Mouse (Mus musculus) kidney, embryonic 16.5 days (tissue): Measurements from ENCODE around the gene Tmem217. TPM values are rescaled to one million over a fixed set of nuclear protein-coding genes. Genes with fewer than 3 reads are reported as not detected.

Experiments
- ATAC-seq: fragments of 200-750 bp; cut with Nextera tagmentation; 2 replicates; pipeline ENCODE4 v1.8.0; 2017; ENCODE audit warnings: moderate TSS enrichment; ENCODE audit not compliant: low FRiP score, low TSS enrichment
- H3K27ac ChIP-seq: fragments of 300-500 bp; sonication (generic); 2 replicates; pipeline ENCODE4 v1.5.1; 2014; ENCODE audit warnings: low read length
- H3K27me3 ChIP-seq: fragments of 300-500 bp; sonication (generic); 2 replicates; pipeline ENCODE4 v1.6.1; 2014; ENCODE audit warnings: low read length, control low read depth, mixed read lengths; ENCODE audit not compliant: insufficient read depth
- H3K36me3 ChIP-seq: fragments of 300-500 bp; sonication (generic); 2 replicates; pipeline ENCODE4 v1.6.1; 2014; ENCODE audit warnings: low read length, control low read depth, mixed read lengths; ENCODE audit not compliant: insufficient read depth
- H3K4me1 ChIP-seq: fragments of 300-500 bp; sonication (generic); 2 replicates; pipeline ENCODE4 v1.6.1; 2014; ENCODE audit warnings: low read length, control low read depth, mixed read lengths; ENCODE audit not compliant: insufficient read depth
- H3K4me2 ChIP-seq: fragments of 300-500 bp; sonication (generic); replicated peaks from 2 replicates; pipeline ENCODE4 v1.6.1; 2014; ENCODE audit warnings: low read depth, low read length
- H3K4me3 ChIP-seq: fragments of 300-500 bp; sonication (generic); 2 replicates; pipeline ENCODE4 v1.5.1; 2014; ENCODE audit warnings: mild to moderate bottlenecking, low read length
- H3K9ac ChIP-seq: fragments of 300-500 bp; sonication (generic); replicated peaks from 2 replicates; pipeline ENCODE4 v1.6.1; 2014; ENCODE audit warnings: low read length
- H3K9me3 ChIP-seq: fragments of 300-500 bp; sonication (generic); 2 replicates; pipeline ENCODE4 v1.6.1; 2016; ENCODE audit warnings: low read length, control low read depth
- WGBS: fragments of 180-500 bp; shearing (Covaris S2); extraction: QIAGEN DNeasy Blood & Tissue Kit; methylation state at CpG from one replicate; pipeline ENCODE4 v1.1.7; 2014; 5-methylcytosine and 5-hydroxymethylcytosine counted together
- polyA plus RNA-seq: library from polyadenylated mRNA; unstranded; fragments of >200 nt; fragmentation: Nextera tagmentation; extraction: Ambion mirVana; gene quantifications from 2 replicates; pipeline ENCODE4 v1.2.1, GENCODE M21; 2015

Gene Tmem217
- polyA plus RNA-seq, 1 experiment from 2014 or later = 0.79 TPM

DNA sequence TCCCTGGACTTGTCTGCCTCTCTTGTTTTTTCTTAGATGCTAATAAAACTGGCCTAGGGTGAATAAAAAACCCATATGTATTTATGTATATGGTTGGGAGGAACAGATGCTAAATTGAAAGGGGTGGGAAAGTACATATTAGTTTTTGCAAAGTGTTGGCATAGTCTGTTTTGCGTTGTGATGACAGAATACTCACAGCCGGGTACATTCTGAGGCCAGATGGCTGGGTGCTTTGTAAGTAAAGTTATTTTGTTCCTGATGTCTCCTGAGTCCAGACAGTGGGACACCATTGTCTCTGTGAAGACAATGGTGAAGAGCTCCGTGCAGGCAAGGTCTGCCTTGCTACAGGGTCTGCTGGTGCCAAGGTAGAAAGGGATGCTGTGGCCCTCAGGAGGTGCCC lies 32.6 kb upstream of the Tmem217 start:
- no peaks in the 10 kb centered on the region for H3K9me3 ChIP-seq
- H3K36me3 ChIP-seq = peaks cover 12% of the 10 kb centered on the region
- H3K4me2 ChIP-seq = no peak overlapping the region
- H3K27me3 ChIP-seq = no peaks in the 10 kb centered on the region
- no peak for ATAC-seq
- peaks cover 4% of the 10 kb centered on the region for H3K4me1 ChIP-seq
- H3K4me3 ChIP-seq = no peak overlapping the region
- H3K9ac ChIP-seq = no peak overlapping the region
- WGBS = 83% methylated on average over 3 of the region's 3 CpGs
- H3K27ac ChIP-seq = no peak overlapping the region

DNA sequence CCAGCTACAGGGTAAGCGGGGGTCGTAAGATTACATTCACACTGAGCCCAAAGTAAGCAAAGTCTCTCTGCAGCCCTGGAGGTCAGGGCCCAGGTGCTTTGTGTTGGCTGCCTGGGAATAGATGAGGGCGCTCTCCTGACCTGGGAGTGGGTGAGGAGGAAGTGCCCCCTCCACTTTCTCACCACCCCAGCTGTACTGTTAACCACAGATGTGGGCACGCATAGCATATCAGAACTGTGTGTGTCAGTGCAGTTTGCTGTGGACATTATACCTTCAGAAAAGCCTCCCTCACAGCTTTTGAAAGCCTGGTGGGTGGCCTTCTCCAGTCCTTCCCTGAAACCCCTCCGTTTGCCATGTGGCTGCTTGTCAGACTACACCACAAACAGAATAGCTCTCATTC lies 32.1 kb upstream of the Tmem217 start:
- 82% methylated on average over 5 of the region's 5 CpGs for WGBS
- H3K4me2 ChIP-seq = no peak overlapping the region
- no peak overlapping the region for H3K27ac ChIP-seq
- H3K9ac ChIP-seq = no peak overlapping the region
- no peak for ATAC-seq
- H3K9me3 ChIP-seq = no peaks in the 10 kb centered on the region
- peaks cover 14% of the 10 kb centered on the region for H3K36me3 ChIP-seq
- peaks cover 2% of the 10 kb centered on the region for H3K4me1 ChIP-seq
- no peaks in the 10 kb centered on the region for H3K27me3 ChIP-seq
- H3K4me3 ChIP-seq = no peak overlapping the region

DNA sequence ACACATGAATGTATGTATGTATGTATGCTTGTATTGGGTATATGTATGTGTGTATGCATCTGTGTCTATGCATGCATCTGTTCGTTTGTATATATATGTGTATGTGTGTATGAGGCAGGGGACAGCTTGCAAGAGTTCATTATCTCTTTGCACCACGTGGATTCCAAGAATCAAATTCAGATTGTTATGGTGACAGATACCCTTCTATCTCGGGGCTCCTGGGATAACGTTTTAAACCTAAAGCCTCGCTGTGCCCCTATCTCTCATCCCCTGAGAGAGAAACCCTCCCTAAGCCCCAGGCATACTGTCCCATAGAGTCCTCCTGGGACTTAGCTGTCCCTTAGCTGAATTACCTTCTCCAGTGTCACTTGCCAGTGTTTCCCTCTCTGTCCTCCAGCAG lies 31.4 kb upstream of the Tmem217 start:
- 82% methylated on average over 5 of the region's 5 CpGs for WGBS
- Histone ChIP-seq H3K27ac (no peak overlapping the region), H3K4me1 (no peaks in the 10 kb centered on the region), H3K27me3 (no peaks in the 10 kb centered on the region), H3K36me3 (peaks cover 20% of the 10 kb centered on the region), H3K4me3 (no peak overlapping the region), H3K9ac (no peak overlapping the region), H3K9me3 (no peaks in the 10 kb centered on the region), H3K4me2 (no peak overlapping the region)
- ATAC-seq = no peak

- H3K27ac ChIP-seq = no peak overlapping the region
- no peak for ATAC-seq
Measured at GRCm38 (mm10) chr17:29579579-29580126, 27.5 kb upstream of the Tmem217 start.

DNA sequence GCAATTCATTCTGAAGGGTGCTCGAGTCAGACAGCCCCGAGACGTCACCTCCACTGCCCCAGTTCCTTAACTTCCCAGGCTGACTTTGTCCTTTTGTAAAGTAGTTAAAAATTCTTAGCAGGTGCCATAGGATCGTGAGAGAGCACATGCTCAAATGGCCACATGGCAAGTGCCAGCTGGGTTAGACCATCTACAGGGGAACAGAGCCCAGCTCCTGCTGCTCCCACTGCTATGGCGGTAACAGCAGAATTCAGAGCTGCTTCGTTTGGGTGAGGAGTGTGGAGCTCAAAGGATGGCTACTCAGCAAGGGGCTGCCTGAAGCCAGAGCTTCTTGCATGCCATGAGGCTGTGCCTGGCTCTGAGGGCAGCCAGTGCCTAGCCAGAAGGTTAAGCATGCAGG lies 17.6 kb upstream of the Tmem217 start:
- Histone ChIP-seq H3K9ac (no peak overlapping the region), H3K9me3 (no peaks in the 10 kb centered on the region), H3K4me2 (no peak overlapping the region), H3K36me3 (peaks cover 47% of the 10 kb centered on the region), H3K4me3 (no peak overlapping the region), H3K27ac (no peak overlapping the region), H3K4me1 (no peaks in the 10 kb centered on the region), H3K27me3 (no peaks in the 10 kb centered on the region)
- no peak for ATAC-seq
- 91% methylated on average over 6 of the region's 6 CpGs for WGBS

More at GRCm38 (mm10) chr17:29579579-29580126, 27.5 kb upstream of the Tmem217 start:
- Histone ChIP-seq H3K27me3 (no peaks in the 10 kb centered on the region), H3K4me2 (no peak overlapping the region), H3K36me3 (peaks cover 40% of the 10 kb centered on the region), H3K4me3 (no peak overlapping the region), H3K9ac (no peak overlapping the region), H3K4me1 (no peaks in the 10 kb centered on the region), H3K9me3 (no peaks in the 10 kb centered on the region)
- WGBS = 90% methylated on average over 4 of the region's 4 CpGs

DNA sequence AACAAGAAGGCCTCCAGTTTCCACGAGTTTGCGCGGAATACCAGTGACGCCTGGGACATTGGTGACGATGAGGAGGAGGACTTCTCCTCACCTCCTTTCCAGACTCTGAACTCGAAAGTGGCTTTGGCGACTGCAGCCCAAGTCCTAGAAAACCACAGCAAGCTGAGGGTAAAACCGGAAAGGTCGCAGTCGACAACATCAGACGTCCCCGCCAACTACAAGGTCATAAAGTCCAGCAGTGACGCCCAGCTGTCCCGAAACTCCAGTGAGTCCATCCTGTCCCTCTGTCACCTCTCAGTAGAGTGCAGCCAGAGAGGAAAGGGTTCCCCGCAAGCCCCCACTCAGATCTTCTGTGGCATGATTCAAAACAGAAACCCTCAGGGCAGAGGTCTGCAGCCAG lies 16.2 kb upstream of the Tmem217 start:
- Histone ChIP-seq H3K9me3 (no peaks in the 10 kb centered on the region), H3K27ac (no peak overlapping the region), H3K27me3 (no peaks in the 10 kb centered on the region), H3K9ac (no peak overlapping the region), H3K36me3 (peaks cover 41% of the 10 kb centered on the region), H3K4me1 (no peaks in the 10 kb centered on the region), H3K4me3 (no peak overlapping the region), H3K4me2 (no peak overlapping the region)
- 79% methylated on average over 15 of the region's 15 CpGs for WGBS
- no peak for ATAC-seq

DNA sequence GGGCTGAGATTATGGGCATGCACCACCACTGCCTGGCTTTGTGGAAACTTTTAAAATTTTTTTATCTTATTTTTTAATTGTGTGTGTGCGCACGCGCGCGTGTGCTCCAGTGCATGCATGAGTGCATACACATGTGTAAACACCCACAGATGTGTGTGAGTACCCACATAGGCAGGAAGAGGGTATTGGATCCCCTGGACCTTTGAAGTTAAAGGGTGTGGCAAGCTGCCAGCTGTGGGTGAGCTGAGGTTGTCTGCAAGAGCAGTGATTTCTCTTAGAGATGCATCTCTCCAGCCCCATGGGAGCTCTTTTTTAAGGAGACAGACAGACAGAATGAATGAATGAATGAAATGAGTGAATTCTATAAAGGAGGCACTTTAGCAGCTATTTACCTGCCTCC lies 13.3 kb upstream of the Tmem217 start:
- Histone ChIP-seq H3K4me1 (no peaks in the 10 kb centered on the region), H3K36me3 (peaks cover 14% of the 10 kb centered on the region), H3K27me3 (no peaks in the 10 kb centered on the region), H3K9ac (no peak overlapping the region), H3K27ac (no peak overlapping the region), H3K4me3 (no peak overlapping the region), H3K9me3 (no peaks in the 10 kb centered on the region), H3K4me2 (no peak overlapping the region)
- ATAC-seq = no peak
- 94% methylated on average over 5 of the region's 5 CpGs for WGBS

- Histone ChIP-seq H3K4me1 (peaks cover 11% of the 10 kb centered on the region; the same call in 1 of the 2 replicates), H3K27me3 (no peaks in the 10 kb centered on the region), H3K9me3 (0 out of 2 replicates have a peak, but pooled peaks cover 4% of the 10 kb centered on the region), H3K4me3 (no peak overlapping the region), H3K27ac (no peak overlapping the region), H3K9ac (no peak overlapping the region), H3K36me3 (no peaks in the 10 kb centered on the region), H3K4me2 (no peak overlapping the region)
- ATAC-seq = no peak
- WGBS = 41% methylated on average over 5 of the region's 5 CpGs
Measured at GRCm38 (mm10) chr17:29558476-29558875, 6.3 kb upstream of the Tmem217 start.

DNA sequence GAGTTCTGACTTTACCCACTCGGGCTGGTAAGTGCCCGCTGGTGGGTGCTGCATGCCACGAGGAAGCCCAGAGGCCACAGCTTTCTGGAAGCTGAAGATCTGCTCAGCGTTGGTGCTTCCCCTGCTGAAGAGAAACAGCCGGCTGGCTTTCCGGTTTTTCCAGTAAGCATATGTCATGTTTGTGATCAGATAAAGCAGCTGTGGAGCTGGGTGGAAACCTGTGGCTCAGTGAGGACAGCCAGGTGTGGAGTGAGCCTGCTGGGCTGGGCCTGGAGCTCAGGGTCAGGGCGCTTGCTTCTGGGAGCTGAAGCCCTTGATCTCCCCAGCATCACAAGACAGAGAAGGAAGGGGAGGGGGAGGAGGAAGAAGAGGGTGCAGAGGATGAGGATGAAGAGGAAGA lies 4.7 kb upstream of the Tmem217 start:
- Histone ChIP-seq H3K4me1 (peaks cover 15% of the 10 kb centered on the region; the same call in 1 of the 2 replicates), H3K9ac (0 out of 2 replicates have a peak overlapping the region, but pooled peaks have one; percentile 22), H3K9me3 (0 out of 2 replicates have a peak, but pooled peaks cover 4% of the 10 kb centered on the region), H3K36me3 (no peaks in the 10 kb centered on the region), H3K27me3 (no peaks in the 10 kb centered on the region), H3K4me3 (no peak overlapping the region), H3K4me2 (no peak overlapping the region), H3K27ac (0 out of 2 replicates have a peak overlapping the region, but pooled peaks have one; percentile 17)
- no peak for ATAC-seq
- 56% methylated on average over 7 of the region's 7 CpGs for WGBS

DNA sequence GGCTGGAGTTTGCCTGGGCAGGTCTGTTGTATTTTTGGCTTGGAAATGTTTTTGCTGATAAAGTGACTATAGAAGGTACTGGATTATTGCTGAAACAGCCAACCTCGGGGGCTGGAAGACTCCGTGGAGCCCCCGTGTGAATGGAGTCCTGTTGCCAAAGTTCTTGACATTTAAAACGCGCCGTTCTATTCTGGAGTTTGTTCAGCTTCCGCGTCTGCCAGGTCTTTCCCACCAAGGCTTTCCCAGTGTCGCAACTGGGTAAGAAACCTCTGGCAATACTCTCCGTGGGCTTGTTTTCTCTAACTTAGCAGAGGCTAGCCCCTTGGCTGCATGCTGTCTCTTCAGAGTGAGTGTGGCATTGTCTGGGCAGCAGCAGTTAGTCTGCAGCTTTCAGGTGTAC lies 4.3 kb upstream of the Tmem217 start:
- no peak overlapping the region for H3K4me2 ChIP-seq
- 89% methylated on average over 10 of the region's 10 CpGs for WGBS
- no peak overlapping the region for H3K4me3 ChIP-seq
- H3K4me1 ChIP-seq = peaks cover 19% of the 10 kb centered on the region; the same call in 1 of the 2 replicates
- H3K9ac ChIP-seq = 0 out of 2 replicates have a peak overlapping the region, but pooled peaks have one; percentile 22
- no peak for ATAC-seq
- H3K27ac ChIP-seq = 0 out of 2 replicates have a peak overlapping the region, but pooled peaks have one; percentile 17
- 0 out of 2 replicates have a peak, but pooled peaks cover 4% of the 10 kb centered on the region for H3K9me3 ChIP-seq
- H3K27me3 ChIP-seq = no peaks in the 10 kb centered on the region
- H3K36me3 ChIP-seq = no peaks in the 10 kb centered on the region
